Mouse (Mus musculus): Measurements from ENCODE around the gene Zfp146.
"Not testable (repeated sequence)": the region's sequence is repeated elsewhere in the genome, so short reads cannot be mapped to it uniquely, and the experiment has no call there.

The Zfp146 gene

GRCm38 (mm10) chr7:30117935-30118334 lies 51.6 kb downstream of the Zfp146 start:
- DNase-seq: not testable (repeated sequence)

- DNase-seq: no peak
These were observed 53.5 kb downstream of the Zfp146 start for GRCm38 (mm10) chr7:30116076-30116475.

Measured in lung, postnatal 10 days (tissue).